Mouse (Mus musculus): ENCODE results near the gene Chid1.

The Chid1 gene

GRCm38 (mm10) chr7:141559726-141560325 is 20.2 kb upstream of the Chid1 start:
- in situ Hi-C loops (cut with MboI; ENCODE audit: low sequenced_read_pairs) = no loop called here

- in situ Hi-C loops (cut with MboI; ENCODE audit: low sequenced_read_pairs) = no loop called here
Measured at GRCm38 (mm10) chr7:141558946-141559345, 19.3 kb upstream of the Chid1 start.

- in situ Hi-C loops (cut with MboI; ENCODE audit: low sequenced_read_pairs) = no loop called here
Measured at GRCm38 (mm10) chr7:141558329-141558776, 18.7 kb upstream of the Chid1 start.

GRCm38 (mm10) chr7:141550464-141550863 is 10.8 kb upstream of the Chid1 start:
- in situ Hi-C loops (cut with MboI; ENCODE audit: low sequenced_read_pairs) = no loop called here

- in situ Hi-C loops (cut with MboI; ENCODE audit: low sequenced_read_pairs) = no loop called here
Measured at GRCm38 (mm10) chr7:141549432-141550061, 9.9 kb upstream of the Chid1 start.

GRCm38 (mm10) chr7:141544654-141545053 is 5.0 kb upstream of the Chid1 start:
- in situ Hi-C loops (cut with MboI; ENCODE audit: low sequenced_read_pairs) = no loop called here

- in situ Hi-C loops (cut with MboI; ENCODE audit: low sequenced_read_pairs) = no loop called here
Measured at GRCm38 (mm10) chr7:141542588-141542987, 2.9 kb upstream of the Chid1 start.

- in situ Hi-C loops (cut with MboI; ENCODE audit: low sequenced_read_pairs) = no loop called here
Measured at GRCm38 (mm10) chr7:141541681-141542080, 2.0 kb upstream of the Chid1 start.

GRCm38 (mm10) chr7:141540312-141541081 is 840 bp upstream of the Chid1 start:
- in situ Hi-C loops (cut with MboI; ENCODE audit: low sequenced_read_pairs) = no loop called here

GRCm38 (mm10) chr7:141538852-141539555 is 653 bp downstream of the Chid1 start:
- in situ Hi-C loops (cut with MboI; ENCODE audit: low sequenced_read_pairs) = no loop called here

- in situ Hi-C loops (cut with MboI; ENCODE audit: low sequenced_read_pairs) = no loop called here
Measured at GRCm38 (mm10) chr7:141535570-141535969, 4.1 kb downstream of the Chid1 start.

GRCm38 (mm10) chr7:141525580-141525925 is 14.1 kb downstream of the Chid1 start:
- in situ Hi-C loops (cut with MboI; ENCODE audit: low sequenced_read_pairs) = no loop called here

GRCm38 (mm10) chr7:141524760-141525579 is 14.7 kb downstream of the Chid1 start:
- in situ Hi-C loops (cut with MboI; ENCODE audit: low sequenced_read_pairs) = loop anchor here (5.0 kb wide), 1 partner anchor 38 kb away; no protein-coding TSS in a partner anchor

GRCm38 (mm10) chr7:141524271-141524670 is 15.4 kb downstream of the Chid1 start:
- in situ Hi-C loops (cut with MboI; ENCODE audit: low sequenced_read_pairs) = loop anchor here (5.0 kb wide), 1 partner anchor 37 kb away; no protein-coding TSS in a partner anchor

GRCm38 (mm10) chr7:141523007-141523406 is 16.6 kb downstream of the Chid1 start:
- in situ Hi-C loops (cut with MboI; ENCODE audit: low sequenced_read_pairs) = loop anchor here (5.0 kb wide), 1 partner anchor 36 kb away; no protein-coding TSS in a partner anchor

GRCm38 (mm10) chr7:141519795-141520194 is 19.9 kb downstream of the Chid1 start:
- in situ Hi-C loops (cut with MboI; ENCODE audit: low sequenced_read_pairs) = loop anchor here (5.0 kb wide), 1 partner anchor 32 kb away; no protein-coding TSS in a partner anchor

GRCm38 (mm10) chr7:141518926-141519325 is 20.7 kb downstream of the Chid1 start:
- in situ Hi-C loops (cut with MboI; ENCODE audit: low sequenced_read_pairs) = no loop called here

GRCm38 (mm10) chr7:141518296-141518695 is 21.4 kb downstream of the Chid1 start:
- in situ Hi-C loops (cut with MboI; ENCODE audit: low sequenced_read_pairs) = no loop called here

- in situ Hi-C loops (cut with MboI; ENCODE audit: low sequenced_read_pairs) = no loop called here
Measured at GRCm38 (mm10) chr7:141517638-141518037, 22.0 kb downstream of the Chid1 start.

- in situ Hi-C loops (cut with MboI; ENCODE audit: low sequenced_read_pairs) = no loop called here
Measured at GRCm38 (mm10) chr7:141510681-141511191, 28.9 kb downstream of the Chid1 start.
